Mouse (Mus musculus): Measurements from ENCODE around the gene Mgrn1.

The Mgrn1 gene

DNA sequence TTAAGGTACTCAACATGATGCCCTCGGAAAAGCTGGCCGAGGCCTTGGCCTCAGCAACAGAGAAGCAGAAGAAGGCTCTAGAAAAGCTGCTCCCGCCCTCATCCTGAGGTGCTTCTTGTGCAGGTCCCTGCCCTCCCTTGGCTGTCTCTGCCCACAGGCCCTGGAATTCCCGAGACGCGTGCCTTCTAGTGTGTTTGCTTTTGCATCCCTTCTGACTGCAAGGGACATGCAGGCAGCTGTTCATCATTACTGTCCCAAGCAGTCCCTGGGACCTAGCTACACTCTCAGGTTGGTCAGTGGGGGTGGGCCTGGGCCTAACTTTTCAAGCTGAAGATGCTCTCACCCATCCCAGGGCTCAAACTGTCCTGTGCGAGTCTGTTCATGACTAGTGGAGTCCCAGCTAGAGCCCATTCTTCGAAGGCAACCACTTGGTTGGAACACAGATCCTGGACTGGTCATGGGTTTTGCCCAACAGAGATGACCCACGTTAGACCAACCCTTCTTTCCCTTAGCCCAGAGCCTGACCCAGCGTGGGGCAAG, 54.3 kb downstream of the Mgrn1 start:
- no peak for DNase-seq (ENCODE audit: low spot score in 2 of 2)

DNA sequence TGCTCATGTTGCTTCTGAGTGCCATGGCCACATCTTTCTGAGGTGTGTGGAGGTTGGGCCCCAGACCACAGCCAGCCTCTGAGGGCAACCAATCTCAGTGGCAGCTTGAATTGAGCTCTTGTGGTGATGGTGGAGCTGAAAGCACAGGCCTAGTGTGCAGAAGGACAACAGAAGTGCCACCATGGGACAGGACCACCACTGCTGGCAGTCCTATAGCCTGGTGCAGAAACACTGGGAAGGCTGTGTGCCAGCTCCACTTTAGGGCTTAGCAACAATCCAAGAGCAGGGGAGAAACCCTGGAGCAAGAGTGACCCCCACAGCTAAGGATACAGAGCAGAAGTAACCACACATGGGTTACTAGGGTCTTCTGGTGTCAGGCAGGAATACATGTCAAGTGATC, 55.0 kb downstream of the Mgrn1 start:
- DNase-seq (ENCODE audit: low spot score in 2 of 2): no peak

DNA sequence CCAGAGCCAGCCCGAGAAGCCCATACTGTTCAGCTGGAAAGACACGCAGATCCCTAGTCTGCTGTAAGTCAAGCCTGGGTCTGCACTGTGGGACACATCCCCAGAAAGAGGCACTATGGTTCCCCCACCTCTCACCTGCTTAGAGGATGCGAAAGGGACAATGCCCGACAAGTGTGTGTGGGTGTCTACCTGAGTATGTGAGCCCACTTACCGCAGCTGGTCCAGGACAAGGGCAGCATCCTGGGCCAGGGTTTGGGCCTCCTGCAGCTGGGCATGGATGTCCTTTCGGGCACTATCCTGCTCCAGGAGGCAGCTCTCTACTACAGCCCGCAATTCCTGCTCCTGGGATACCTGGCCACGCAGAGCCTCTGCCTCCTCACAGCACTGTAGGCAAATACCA, 56.8 kb downstream of the Mgrn1 start:
- no peak for DNase-seq (ENCODE audit: low spot score in 2 of 2)

DNA sequence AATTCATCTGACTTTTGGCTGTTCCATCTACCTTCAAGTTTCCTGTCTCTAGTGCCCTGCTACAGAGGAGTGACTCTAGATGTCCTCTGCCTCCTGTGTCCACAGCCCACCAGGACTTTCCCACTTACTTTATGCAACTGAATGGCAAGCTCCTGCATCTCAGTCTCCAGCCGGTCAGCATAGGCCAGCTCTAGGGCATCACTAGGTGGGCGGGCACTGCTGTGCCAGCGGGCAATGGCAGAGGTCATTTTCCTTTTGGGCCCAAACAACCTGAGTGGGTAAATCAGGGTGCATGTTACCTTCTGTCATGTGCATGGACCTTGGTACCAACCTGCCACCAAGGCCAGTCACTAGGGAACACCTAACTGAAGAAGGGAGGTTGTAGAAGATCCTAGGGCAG, 57.4 kb downstream of the Mgrn1 start:
- DNase-seq (ENCODE audit: low spot score in 2 of 2): no peak

DNA sequence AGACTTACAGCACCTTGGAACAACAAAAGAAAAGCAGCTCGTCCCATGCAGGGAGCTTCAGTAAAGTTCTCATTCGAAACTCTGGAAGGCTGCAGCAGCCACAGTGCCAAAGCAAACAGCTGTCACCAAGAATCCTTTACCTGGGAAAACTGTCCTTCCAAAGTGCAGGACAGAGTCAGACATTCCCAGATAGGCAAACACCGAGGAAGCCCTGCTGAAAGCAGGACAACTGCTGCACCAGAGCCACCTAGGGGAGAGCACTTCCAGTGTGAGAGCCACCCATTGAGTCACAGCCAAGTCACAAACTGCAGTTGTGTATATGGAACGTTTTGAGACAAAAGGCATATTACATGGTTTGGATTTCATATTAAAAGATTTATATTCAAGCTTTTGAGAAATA, 59.4 kb downstream of the Mgrn1 start:
- DNase-seq (ENCODE audit: low spot score in 2 of 2): no peak

DNA sequence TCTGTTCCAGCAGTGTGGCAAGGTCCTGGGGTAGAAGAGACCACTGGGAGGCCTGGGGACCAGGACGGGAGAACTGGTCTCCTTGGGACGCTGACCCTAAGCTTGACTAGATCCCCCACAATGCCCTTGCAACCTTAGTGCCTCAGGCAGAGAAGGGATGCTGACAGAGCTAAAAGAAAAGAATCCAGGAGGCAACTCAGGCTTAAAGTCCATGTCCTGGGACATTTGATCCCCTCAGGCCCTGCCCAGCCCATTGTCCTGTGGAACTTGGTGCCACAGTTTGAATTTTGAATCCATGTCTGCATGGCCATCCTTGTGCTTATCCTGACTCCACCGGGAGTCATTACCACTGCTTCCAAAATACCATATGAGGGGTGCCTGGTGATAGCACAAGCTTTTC, 60.1 kb downstream of the Mgrn1 start:
- no peak for DNase-seq (ENCODE audit: low spot score in 2 of 2)

DNA sequence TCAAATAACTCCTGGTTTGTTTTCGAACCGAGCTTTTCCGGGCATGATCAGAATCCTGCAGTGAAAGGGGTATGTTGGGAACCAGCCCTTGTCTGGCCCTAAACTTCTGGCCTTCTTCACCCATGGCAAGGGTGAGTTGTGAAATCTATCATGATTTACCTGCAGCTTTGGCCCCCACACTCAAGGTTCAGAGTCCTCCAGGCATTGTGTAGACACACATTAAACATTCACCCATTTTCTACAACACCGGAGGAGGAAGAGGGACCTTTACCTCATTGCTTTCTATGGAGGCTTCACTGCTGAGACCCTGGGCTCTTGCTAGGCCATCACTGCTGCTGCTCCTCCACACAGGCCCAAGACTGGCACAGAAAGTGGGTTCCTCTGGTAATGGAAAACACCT, 61.3 kb downstream of the Mgrn1 start:
- no peak for DNase-seq (ENCODE audit: low spot score in 2 of 2)

- DNase-seq (ENCODE audit: low spot score in 2 of 2): no peak
Measured at GRCm38 (mm10) chr16:4956609-4957008, 70.6 kb downstream of the Mgrn1 start.

DNA sequence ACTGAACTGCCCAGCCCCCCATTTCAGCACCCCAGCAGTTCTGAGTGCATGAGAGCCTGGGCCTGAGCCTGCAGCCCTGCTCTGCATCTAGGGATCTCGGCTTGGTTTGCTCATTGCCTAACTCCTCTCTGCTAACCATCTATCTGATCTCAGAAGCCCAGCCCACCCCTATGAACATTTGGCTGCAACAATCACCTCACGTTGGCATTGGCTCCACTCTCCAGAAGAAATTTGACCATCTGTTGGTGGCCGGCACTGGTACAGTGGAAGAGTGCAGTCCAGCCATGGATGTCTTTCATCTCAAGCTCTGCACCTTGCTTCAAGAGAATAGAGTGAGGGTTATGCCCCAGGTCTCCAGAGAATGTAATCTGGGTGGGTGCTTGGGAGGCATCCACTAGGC, 71.4 kb downstream of the Mgrn1 start:
- DNase-seq (ENCODE audit: low spot score in 2 of 2): no peak

GRCm38 (mm10) chr16:4960260-4960659, 74.2 kb downstream of the Mgrn1 start:
- no peak for DNase-seq (ENCODE audit: low spot score in 2 of 2)

GRCm38 (mm10) chr16:4963346-4963745, 77.3 kb downstream of the Mgrn1 start:
- no peak for DNase-seq (ENCODE audit: low spot score in 2 of 2)

- DNase-seq (ENCODE audit: low spot score in 2 of 2): peak; percentile 95 to 96
Measured at GRCm38 (mm10) chr16:4963797-4964709, 78.0 kb downstream of the Mgrn1 start, which contains the start of gene Anks3. TSS of gene Anks3 (minus strand) at chr16:4964205.

DNA sequence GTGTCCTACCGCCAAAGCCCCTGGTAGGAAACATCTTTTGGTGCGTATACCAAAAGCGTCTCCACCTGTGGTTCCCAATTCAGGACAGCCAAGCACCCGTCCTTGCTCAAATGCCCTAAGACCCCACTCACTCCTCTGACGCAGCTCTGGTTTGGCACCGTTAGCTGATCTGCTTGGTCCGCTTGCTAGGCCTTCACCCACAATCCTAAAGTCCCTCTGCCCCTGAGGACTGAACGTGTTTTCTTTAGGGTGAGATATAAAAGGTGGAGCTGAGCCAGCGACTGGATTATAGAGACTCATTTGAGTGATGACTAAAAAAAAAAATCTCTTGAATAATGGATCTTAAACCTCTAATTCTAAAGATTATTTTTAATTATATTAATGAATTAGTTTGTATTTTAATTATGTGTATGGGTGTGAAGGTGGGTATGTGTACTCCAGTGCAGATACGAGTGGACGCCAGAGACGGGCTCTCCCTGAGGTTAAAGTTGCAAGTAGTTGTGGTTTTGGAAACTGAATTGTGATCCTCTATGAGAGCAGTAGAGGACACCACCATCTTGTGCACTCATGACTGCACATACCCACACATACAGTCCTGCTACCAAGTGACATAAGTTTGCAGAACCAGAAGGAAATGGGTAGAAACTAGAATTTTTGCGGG, 78.8 kb downstream of the Mgrn1 start:
- no peak for DNase-seq (ENCODE audit: low spot score in 2 of 2)

- DNase-seq (ENCODE audit: low spot score in 2 of 2): no peak
Measured at GRCm38 (mm10) chr16:4965392-4966129, 79.5 kb downstream of the Mgrn1 start.

GRCm38 (mm10) chr16:4968426-4968825, 82.4 kb downstream of the Mgrn1 start:
- peak; percentile 17 to 23 for DNase-seq (ENCODE audit: low spot score in 2 of 2)

DNA sequence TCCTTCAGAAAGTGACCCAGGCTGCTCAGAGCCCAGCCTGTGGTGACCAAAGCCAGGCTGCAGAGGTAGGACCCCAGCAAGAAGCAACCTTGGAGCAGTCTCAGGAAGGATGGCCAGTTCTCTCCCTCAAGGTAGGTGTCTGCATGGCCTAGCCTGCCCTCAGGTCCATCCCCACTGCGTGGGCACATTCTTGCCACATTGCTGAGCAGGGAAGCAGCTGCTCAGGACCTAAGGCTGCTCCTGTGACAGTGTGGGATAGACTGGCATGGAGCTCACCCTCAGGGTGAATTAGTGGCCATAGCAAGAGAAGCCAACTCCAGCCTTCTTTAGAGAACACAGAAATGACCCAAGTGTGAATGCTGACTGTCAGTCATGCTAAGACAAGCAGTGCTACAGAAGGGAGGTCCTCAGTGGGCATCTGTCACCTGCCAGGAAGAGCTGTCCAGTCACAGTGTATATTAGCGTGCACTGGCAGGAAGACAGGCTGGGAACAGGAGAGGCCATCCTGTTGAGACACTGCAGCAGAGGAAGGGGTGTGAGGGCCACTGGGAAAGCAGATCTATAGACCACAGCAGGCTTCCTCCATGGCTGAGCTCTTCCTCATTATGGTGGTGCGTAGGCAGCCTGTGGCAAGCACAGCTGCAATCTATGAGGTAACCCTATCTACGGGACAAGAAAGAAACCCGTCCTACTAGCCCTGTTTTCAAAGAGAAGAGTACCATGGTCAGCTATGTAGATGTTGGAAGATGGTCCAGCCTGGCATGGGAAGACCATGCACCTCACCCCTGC, 83.2 kb downstream of the Mgrn1 start:
- DNase-seq (ENCODE audit: low spot score in 2 of 2): peak; percentile 65 to 66

GRCm38 (mm10) chr16:4971626-4972025, 85.6 kb downstream of the Mgrn1 start:
- DNase-seq (ENCODE audit: low spot score in 2 of 2): peak; percentile 30 to 46

- DNase-seq (ENCODE audit: low spot score in 2 of 2): no peak
Measured at GRCm38 (mm10) chr16:4974521-4974920, 88.5 kb downstream of the Mgrn1 start.

DNA sequence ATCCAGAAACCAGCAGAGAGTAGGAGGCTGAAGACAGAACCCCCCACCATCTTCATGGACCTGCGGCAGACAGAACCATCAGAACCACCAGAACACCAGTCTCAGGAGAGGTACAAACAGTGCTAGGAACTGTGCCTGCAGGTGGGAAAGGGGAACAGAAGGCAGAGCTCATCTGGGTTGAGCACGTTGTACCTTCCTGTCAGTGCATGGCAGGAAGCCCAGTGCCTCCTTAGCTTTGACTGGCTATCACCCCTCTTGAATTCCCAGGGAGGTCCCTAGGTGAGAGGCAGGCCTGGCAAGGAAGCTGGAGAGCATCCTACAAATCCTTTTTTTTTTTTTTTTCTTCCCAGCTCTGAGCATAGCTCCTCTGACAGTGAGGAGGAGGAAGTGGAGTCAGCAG, 90.1 kb downstream of the Mgrn1 start:
- no peak for DNase-seq (ENCODE audit: low spot score in 2 of 2)

DNA sequence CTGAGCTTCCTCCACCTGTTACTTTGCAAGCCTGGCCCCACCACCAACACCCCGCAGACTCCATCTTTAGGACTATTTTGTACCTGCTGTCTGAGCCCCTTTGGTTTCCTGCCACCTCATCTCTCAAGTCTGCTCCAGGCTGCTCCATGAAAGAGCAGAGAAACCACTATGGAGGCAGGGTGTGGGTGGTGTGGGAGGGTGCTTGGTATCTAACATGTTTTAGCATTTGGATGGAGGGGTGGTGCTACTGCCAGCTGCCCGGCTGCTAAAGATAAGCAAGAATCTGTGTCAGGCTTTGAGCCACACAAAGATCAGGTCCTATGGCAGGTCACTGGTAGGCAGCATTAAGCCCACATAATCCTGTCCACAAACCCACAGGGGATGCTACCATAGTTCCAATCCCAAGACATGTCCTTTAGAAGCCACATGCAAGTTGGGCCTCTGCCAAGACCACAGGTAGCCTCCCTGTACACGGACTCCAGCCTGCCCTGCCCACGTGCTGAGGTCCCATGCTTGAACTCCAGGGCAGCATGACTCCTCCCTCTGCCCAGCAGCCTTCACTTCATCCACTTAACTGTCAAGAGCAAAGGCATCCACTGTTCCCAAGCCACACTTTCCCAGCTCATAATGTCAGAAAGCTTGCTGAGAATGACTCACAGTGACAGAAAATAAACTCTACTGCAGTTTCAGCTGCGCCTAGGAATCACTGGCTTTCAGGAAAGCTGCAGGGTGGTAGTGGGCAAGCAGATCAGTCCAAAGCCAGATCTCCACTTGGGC, 92.4 kb downstream of the Mgrn1 start:
- DNase-seq (ENCODE audit: low spot score in 2 of 2): no peak

Data from spleen, postnatal 36 days (tissue).